Mouse (Mus musculus) liver, embryonic 14.5 days (tissue): ENCODE measurements around the gene Fxyd1. TPM values are rescaled to one million over a fixed set of nuclear protein-coding genes. Genes with fewer than 3 reads are reported as not detected.

Experiments
- ATAC-seq: fragments of 200-750 bp; cut with Nextera tagmentation; 2 replicates; pipeline ENCODE4 v1.8.0; 2017; ENCODE audit warnings: moderate number of reproducible peaks, mild to moderate bottlenecking, moderate library complexity; ENCODE audit not compliant: insufficient read depth
- DNase-seq, 3 experiments: peaks; one replicate each; pipeline ENCODE4 v3.0.0-alpha.2; 2012 to 2013; ENCODE audit warnings: low read depth in 3 of 3, low spot score in 3 of 3
- H3K27ac ChIP-seq: fragments of 300-500 bp; sonication (generic); 2 replicates; pipeline ENCODE4 v1.5.1; 2014; ENCODE audit warnings: moderate library complexity, mild to moderate bottlenecking, control low read depth, inconsistent platforms
- H3K27me3 ChIP-seq: fragments of 300-500 bp; sonication (generic); 2 replicates; pipeline ENCODE4 v1.6.1; 2014; ENCODE audit warnings: mild to moderate bottlenecking, low read length, moderate library complexity; ENCODE audit not compliant: control insufficient read depth, insufficient read depth
- H3K36me3 ChIP-seq: fragments of 300-500 bp; sonication (generic); replicated peaks from 2 replicates; pipeline ENCODE4 v1.6.1; 2014; ENCODE audit warnings: low read depth; ENCODE audit not compliant: control insufficient read depth, insufficient read depth
- H3K4me1 ChIP-seq, 2 experiments: fragments of 200-500 bp in 1 of 2; fragments of 300-500 bp in 1 of 2; sonication (generic) in 1 of 2; replicated peaks; 2 replicates each; pipeline ENCODE4 v1.6.1; 2012 to 2014; ENCODE audit warnings: antibody characterized with exemption in 1 of 2, inconsistent platforms in 1 of 2, low read length in 1 of 2; ENCODE audit not compliant: control insufficient read depth in 2 of 2, insufficient read depth in 2 of 2
- H3K4me2 ChIP-seq: fragments of 300-500 bp; sonication (generic); 2 replicates; pipeline ENCODE4 v1.6.1; 2014; ENCODE audit warnings: low read depth, mild to moderate bottlenecking, control low read depth, moderate library complexity
- H3K4me3 ChIP-seq, 2 experiments: fragments of 200-500 bp in 1 of 2; fragments of 300-500 bp in 1 of 2; sonication (generic) in 1 of 2; 2 replicates each; pipeline ENCODE4 v1.5.1; 2012 to 2014; ENCODE audit warnings: low read depth in 2 of 2, low read length in 2 of 2, mild to moderate bottlenecking in 2 of 2, control low read depth in 1 of 2, inconsistent platforms in 1 of 2, moderate library complexity in 1 of 2; ENCODE audit not compliant: insufficient read depth in 1 of 2
- H3K9ac ChIP-seq: fragments of 300-500 bp; sonication (generic); replicated peaks from 2 replicates; pipeline ENCODE4 v1.6.1; 2014; ENCODE audit warnings: mild to moderate bottlenecking, control low read depth, moderate library complexity
- H3K9me3 ChIP-seq: fragments of 300-500 bp; sonication (generic); 2 replicates; pipeline ENCODE4 v1.6.1; 2016; ENCODE audit warnings: low read length, mixed read lengths; ENCODE audit not compliant: control insufficient read depth
- CTCF ChIP-seq: IDR thresholded peaks from 2 replicates; pipeline ENCODE4 v1.5.1; 2016; ENCODE audit warnings: antibody characterized with exemption, low read depth, control low read depth
- EP300 ChIP-seq: IDR thresholded peaks from 2 replicates; pipeline ENCODE4 v1.6.1; 2016; ENCODE audit warnings: antibody characterized with exemption, low read depth
- WGBS: fragments of 180-500 bp; shearing (Covaris S2); extraction: QIAGEN DNeasy Blood & Tissue Kit; methylation state at CpG from one replicate; pipeline ENCODE4 v1.1.7; 2014; ENCODE audit not compliant: insufficient replicate concordance; 5-methylcytosine and 5-hydroxymethylcytosine counted together
- polyA plus RNA-seq, 2 experiments: library from polyadenylated mRNA; depleted of rRNA in 1 of 2; stranded (reverse) in 1 of 2; unstranded in 1 of 2; fragments of >200 nt; fragmentation: Nextera tagmentation in 1 of 2; extraction: Ambion mirVana in 1 of 2; gene quantifications; 2 replicates each; pipeline versions ENCODE4 v1.2.1 to v1.2.3; 2012 to 2014

The Fxyd1 gene
- polyA plus RNA-seq, 2 experiments: 33.0 to 61.9 TPM

- Histone ChIP-seq H3K27me3 (no peaks in the 10 kb centered on the region), H3K9me3 (no peaks in the 10 kb centered on the region), H3K4me1 (no peaks in the 10 kb centered on the region), H3K36me3 (no peaks in the 10 kb centered on the region), H3K9ac (no peak overlapping the region), H3K4me3 (no peak overlapping the region), H3K27ac (no peak overlapping the region), H3K4me2 (no peak overlapping the region)
- DNase-seq: no peak
- WGBS: 37% methylated on average over 5 of the region's 5 CpGs
- TF ChIP-seq CTCF: no peak
- TF ChIP-seq EP300: no peak
- ATAC-seq: no peak
These were observed 10.8 kb upstream of the Fxyd1 start for GRCm38 (mm10) chr7:31067836-31068235.

GRCm38 (mm10) chr7:31063074-31063560 lies 6.1 kb upstream of the Fxyd1 start:
- Histone ChIP-seq H3K4me2 (no peak overlapping the region), H3K36me3 (no peaks in the 10 kb centered on the region), H3K4me1 (no peaks in the 10 kb centered on the region), H3K9me3 (no peaks in the 10 kb centered on the region), H3K27ac (no peak overlapping the region), H3K4me3 (no peak overlapping the region), H3K9ac (no peak overlapping the region), H3K27me3 (no peaks in the 10 kb centered on the region)
- 61% methylated on average over 12 of the region's 12 CpGs for WGBS
- no peak for TF ChIP-seq EP300
- TF ChIP-seq CTCF: no peak
- ATAC-seq (no peak), DNase-seq (no peak)

- ATAC-seq (no peak), DNase-seq (no peak)
- Histone ChIP-seq H3K27me3 (no peaks in the 10 kb centered on the region), H3K4me3 (no peak overlapping the region), H3K9ac (no peak overlapping the region), H3K4me1 (peaks cover 0 to 7% of the 10 kb centered on the region in 2 experiments; a peak in 1 of 4 replicates), H3K36me3 (no peaks in the 10 kb centered on the region), H3K27ac (no peak overlapping the region), H3K9me3 (no peaks in the 10 kb centered on the region), H3K4me2 (no peak overlapping the region)
- WGBS: 62% methylated on average over 7 of the region's 7 CpGs
- TF ChIP-seq EP300 (no peak), CTCF (no peak)
These were observed 3.6 kb upstream of the Fxyd1 start for GRCm38 (mm10) chr7:31060621-31061010.

- Histone ChIP-seq H3K4me3 (no peak overlapping the region), H3K27ac (no peak overlapping the region), H3K4me1 (peaks cover 0 to 7% of the 10 kb centered on the region in 2 experiments; a peak in 1 of 4 replicates), H3K27me3 (no peaks in the 10 kb centered on the region), H3K36me3 (no peaks in the 10 kb centered on the region), H3K9ac (no peak overlapping the region), H3K4me2 (no peak overlapping the region), H3K9me3 (no peaks in the 10 kb centered on the region)
- ATAC-seq (no peak), DNase-seq (no peak)
- no peak for TF ChIP-seq EP300
- TF ChIP-seq CTCF: no peak
- WGBS: 60% methylated on average over 11 of the region's 11 CpGs
These were observed 3.1 kb upstream of the Fxyd1 start for GRCm38 (mm10) chr7:31059919-31060620.

- Histone ChIP-seq H3K4me1 (peaks cover 0 to 7% of the 10 kb centered on the region in 2 experiments; a peak in 1 of 4 replicates), H3K4me3 (no peak within 1 kb of the TSS), H3K36me3 (no peaks in the 10 kb centered on the region), H3K9ac (no peak within 1 kb of the TSS), H3K27ac (no peak within 1 kb of the TSS), H3K9me3 (no peaks in the 10 kb centered on the region), H3K4me2 (no peak within 1 kb of the TSS), H3K27me3 (no peaks in the 10 kb centered on the region)
- 0 out of 2 replicates have a peak, but pooled peaks have one; percentile 8 for ATAC-seq
- TF ChIP-seq CTCF: peak; percentile 97
- no peak for TF ChIP-seq EP300
- no peak for DNase-seq
- WGBS: 0% methylated on average over 2 of the region's 2 CpGs
These were observed 2.1 kb upstream of the Fxyd1 start, which contains the start of gene Lgi4 for GRCm38 (mm10) chr7:31059108-31059507. Gene Lgi4 (plus strand): TSS chr7:31059342.
